Mouse (Mus musculus): Measurements from ENCODE around the gene Hist2h2ab.
"Not testable (repeated sequence)": the region's sequence is repeated elsewhere in the genome, so short reads cannot be mapped to it uniquely, and the experiment has no call there.

Hist2h2ab gene

DNA sequence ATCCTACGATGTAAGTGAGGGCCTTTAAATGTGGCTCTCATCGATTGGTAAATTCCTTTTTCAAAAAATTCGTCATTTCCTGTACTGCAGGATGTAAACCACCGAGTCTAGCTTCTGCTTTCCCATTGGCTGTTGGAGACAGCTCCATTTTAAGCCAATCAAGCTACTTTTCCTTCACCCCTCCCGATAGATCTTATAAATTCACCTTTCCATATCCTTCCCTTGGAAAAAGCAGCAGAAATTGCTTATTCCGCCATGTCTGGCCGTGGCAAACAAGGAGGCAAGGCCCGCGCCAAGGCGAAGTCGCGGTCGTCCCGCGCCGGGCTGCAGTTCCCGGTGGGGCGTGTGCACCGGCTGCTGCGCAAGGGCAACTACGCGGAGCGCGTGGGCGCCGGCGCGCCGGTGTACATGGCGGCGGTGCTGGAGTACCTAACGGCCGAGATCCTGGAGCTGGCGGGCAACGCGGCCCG lies at the start of gene Hist2h2ab, which contains the start of gene Bola1:
TSS of gene Hist2h2ab (plus strand) at position 205 of the 470 bp plus-strand sequence.
TSS of gene Bola1 (minus strand) at position 49 of the 470 bp plus-strand sequence.
- DNase-seq, result peak; percentile 82

DNA sequence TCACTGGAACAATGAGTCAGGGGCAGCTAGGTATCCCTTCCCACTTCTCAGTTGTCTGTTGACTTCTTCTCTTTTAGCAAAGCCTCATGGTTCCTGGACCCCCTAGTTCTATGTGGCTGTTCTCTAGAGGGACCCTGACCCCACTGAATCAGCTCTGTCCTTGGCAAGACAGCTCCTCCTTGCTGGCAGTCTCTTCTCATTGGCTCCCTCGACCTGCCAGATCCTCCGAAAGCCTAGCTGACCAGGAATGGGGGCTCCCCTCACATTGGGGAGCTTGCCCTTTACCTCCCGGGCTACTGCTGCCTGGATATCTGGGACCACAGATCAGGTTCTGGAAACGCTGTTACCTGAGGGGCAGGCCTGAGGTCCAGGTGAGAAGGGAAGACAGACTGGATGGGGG lies 49.4 kb upstream of the Hist2h2ab start:
- DNase-seq, result no peak

DNA sequence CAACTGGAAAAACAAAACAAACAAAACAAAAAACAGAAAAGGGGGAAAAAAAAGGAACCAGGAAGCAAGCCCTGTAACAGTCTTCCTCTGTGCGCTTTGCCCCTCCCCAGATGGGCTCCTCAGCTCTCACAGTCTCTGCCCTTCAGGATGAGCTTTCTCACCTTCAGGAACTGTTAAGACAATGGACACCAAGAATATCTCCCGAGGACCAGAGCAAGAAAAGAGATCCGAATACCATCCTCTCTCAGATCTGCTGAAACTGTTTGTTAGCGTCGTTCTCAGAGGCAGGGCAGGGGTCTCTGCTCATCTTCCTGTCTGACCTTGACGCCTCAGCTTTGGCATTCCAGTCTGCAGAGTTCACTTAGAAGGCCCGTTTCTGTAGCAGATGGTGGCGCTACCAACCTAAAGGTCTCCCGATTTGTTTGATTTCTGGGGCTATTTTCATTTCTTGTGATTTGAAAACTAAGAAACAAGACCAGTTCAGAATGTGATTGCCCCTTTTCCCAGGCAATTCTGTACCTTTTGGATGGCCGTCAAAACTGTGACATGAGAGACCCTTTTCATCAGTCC lies 48.6 kb upstream of the Hist2h2ab start:
- DNase-seq, result no peak

DNA sequence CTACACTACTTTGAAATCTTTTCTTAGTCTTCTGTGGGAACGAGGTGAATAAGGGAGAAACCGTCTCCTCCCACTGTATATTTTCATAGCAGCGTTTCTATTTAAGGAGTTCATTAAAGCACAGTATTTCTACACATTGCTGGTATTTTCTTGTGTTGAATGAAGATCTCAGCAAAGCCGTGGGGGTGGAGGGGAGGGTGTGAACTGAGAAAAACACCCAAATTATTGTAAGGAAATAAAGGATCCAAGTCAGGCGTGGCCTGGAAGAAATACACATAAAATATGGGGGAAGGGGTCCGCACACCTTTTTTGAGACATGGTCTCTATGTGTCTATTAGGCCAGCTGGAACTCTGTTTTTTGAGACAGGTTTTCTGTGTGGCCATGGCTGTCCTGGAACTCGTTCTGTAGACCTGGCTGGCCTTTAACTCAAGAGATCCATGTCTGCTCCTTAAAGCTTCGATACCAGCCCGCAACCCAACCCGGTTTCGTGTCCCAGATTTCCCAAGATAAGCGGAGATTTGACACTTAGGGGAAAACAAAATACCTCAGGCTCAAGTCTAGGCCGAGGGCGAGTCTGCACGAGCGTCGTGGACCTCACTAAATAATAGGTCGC lies 48.0 kb upstream of the Hist2h2ab start:
- no peak for DNase-seq

DNA sequence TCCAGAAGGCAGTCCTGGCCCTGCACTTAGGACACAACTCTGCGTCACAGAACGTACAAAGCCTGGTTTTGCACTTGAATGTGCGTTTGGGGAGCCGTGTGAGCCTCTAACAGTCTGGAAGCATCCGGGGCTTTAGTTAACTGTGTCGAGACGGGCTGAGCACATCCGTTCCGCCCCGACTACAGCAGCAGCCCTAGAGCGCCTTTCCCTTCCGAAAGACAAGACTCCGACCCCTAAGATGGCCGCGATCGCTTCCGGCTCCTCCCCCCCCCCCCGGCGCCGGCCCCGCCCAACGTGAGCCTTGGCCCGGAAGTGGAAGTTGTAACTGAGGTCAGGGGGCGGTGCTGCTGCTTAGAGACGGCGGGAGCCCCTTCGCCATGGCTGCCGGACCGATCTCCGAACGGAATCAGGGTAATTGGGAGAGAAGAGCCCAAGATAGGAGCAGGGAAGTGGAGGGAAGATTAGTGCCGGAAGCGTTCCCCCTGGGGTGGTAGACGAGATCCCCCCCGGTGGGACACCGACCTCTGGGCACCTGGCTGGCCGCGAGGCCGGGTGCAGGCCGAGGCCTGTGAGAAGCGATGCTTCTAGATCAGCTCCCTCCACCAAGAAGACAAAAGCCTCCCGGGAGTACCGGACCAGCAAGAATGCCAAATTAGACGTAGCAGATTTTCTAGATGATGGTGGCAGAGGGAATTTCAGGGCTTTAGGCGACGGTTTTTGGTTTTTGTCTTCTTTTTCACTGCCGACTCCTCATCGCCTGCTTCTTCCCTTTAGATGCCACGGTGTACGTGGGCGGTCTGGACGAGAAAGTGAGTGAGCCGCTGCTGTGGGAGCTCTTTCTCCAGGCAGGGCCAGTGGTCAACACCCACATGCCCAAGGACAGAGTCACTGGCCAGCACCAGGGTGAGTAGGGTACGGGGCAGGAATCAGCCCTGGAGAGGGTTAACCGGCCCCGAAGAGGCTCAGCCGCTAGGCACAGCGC lies 47.2 kb upstream of the Hist2h2ab start, which contains the start of gene Sf3b4:
TSS of gene Sf3b4 (plus strand) at position 136 of the 982 bp plus-strand sequence.
- peak; percentile 86 for DNase-seq

DNA sequence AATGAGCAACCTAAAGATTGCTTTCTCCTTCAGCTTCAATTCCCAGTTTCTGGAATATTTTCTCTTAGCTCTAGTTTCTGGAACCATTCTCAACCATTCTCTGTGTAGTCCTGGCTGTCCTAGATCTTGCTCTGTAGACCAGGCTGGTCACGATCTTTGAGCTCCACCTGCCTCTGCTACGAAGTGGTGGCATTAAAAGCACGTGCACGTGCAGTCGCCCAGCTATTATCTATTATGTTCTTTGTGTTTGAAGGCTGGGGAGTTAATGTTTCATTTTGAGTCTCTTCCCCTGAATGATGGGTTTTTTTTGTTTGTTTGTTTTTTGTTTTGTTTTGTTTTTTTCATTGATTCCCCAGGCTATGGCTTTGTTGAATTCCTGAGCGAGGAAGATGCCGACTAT lies 46.5 kb upstream of the Hist2h2ab start:
- no peak for DNase-seq

DNA sequence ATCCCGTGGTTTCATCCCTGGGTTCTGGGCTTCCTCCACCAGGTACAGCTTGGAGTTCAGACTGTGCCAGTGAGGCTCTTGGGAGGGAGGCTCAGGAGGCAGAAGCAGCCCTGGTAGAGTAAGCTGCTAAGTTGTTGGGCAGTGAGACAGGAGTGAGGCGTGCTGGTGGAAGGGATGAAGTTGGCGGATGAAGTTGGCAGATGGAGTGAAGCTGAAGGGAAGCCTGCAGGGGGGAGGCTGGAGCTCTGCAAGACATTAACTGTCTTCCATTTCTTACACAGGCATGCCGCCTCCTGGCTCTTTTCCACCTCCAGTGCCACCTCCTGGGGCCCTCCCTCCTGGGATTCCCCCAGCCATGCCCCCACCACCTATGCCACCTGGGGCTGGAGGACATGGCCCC lies 45.6 kb upstream of the Hist2h2ab start:
- not testable (repeated sequence) for DNase-seq

DNA sequence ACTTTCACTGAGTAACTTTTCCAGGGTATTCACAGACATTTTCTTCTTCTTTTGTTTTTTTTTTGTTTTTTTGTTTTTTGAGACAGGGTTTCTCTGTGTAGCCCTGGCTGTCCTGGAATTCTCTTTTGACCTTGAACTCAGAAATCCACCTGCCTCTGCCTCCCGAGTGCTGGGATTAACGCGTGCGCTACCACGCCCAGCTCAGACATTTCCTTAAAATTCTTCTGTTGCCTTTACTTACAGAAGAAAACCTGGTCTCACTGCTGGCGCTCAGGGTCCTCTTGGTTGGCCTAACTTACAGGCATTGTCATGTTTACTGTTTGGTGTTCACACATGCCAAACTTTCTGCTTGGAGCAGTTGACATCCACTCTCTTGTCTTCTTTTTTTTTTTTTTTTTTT lies 44.4 kb upstream of the Hist2h2ab start:
- DNase-seq, result no peak

DNA sequence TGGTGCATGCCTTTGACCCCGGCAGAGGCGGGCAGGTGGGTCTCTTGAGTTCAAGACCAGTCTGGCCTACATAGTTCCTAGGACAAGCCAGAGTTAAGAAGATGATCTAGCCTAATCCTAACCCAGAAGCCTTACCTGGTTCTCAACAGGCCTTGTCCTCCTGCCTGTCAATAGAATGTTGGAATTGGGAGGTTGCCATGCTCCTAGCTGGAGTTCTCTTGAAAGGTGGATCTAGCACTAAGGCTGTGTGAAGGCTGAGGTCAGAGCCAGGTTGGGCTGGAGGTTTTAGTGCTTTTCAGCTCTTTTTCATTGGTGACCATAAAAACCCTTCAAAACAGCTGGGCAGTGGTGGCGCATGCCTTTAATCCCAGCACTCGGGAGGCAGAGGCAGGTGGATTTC lies 41.2 kb upstream of the Hist2h2ab start:
- no peak for DNase-seq

DNA sequence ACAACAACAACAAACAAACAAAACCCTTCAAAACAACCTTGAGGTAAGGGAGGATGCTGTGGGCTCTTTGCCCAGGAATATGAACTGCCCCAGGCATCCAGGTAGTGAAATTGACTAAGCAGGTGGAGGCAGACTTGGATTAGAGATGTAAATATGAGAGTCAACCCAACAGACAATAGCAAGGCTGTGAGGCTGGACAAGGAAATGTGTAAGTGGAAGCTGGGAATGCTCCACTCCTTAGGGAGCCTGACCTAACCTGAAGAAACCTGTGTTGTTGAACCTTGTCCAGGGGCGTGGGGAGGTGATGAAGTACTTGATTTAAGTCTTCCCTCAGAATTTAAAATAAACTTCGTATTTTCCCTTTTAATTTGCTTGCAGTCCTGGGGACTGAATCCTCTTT lies 40.8 kb upstream of the Hist2h2ab start:
- DNase-seq, result no peak

DNA sequence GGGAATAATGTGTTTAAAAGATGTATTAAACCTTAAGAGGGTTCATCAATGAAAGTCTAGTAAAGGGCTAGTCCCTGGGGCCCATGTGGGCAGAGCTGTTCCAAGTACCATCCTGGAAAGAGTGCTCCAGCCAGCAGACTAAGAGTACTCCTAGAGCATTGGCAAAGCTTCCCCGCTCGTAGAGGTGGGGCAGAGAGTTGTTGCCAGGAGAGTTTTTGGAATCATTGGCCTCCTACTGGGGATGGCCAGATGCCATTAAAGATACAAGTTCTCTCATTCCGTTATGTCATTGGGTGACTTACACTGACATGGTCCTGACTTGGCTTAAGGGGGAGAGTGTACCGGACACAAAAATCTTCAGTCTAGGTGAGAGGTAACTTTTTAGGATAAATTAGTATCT lies 40.1 kb upstream of the Hist2h2ab start:
- no peak for DNase-seq

DNA sequence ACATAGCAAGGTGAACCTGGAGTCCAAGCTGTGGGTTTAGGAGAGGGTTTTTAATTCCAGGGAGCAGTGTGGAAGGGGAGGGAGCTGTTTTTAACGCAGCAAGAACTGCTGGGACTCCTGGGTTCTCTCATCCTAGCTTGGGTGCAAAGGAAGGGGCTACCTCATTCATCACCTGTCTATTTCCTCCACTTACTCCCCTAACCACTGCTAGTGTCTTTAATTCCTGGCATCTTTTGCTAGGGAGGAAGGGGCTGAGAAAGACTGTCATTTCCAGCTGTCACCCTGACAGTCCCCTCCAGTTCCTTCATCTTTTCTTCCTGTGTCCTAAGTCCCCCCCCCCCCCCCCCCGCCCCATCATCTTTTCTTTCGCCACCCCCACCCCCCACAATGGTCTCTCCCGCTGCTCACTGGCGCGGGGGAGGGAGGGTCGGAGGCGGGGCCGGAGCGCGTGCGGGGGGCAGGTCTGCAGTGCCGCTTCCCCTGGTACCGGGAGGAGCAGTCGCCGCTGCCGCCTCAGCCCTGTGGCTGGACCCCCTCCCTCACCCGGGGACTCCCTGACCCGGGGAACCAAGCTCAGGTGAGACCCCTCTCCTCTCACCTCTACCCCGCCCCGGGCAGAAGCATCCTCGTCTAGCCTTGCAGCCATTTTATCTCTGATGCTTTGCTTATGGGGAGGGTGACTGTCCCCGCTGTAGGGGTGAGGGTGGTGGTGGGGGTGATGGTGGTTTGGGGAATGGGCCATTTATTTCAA lies 38.8 kb upstream of the Hist2h2ab start, which contains the start of gene Sv2a:
TSS of gene Sv2a (plus strand) at position 425 of the 751 bp plus-strand sequence.
- peak; percentile 79 for DNase-seq

DNA sequence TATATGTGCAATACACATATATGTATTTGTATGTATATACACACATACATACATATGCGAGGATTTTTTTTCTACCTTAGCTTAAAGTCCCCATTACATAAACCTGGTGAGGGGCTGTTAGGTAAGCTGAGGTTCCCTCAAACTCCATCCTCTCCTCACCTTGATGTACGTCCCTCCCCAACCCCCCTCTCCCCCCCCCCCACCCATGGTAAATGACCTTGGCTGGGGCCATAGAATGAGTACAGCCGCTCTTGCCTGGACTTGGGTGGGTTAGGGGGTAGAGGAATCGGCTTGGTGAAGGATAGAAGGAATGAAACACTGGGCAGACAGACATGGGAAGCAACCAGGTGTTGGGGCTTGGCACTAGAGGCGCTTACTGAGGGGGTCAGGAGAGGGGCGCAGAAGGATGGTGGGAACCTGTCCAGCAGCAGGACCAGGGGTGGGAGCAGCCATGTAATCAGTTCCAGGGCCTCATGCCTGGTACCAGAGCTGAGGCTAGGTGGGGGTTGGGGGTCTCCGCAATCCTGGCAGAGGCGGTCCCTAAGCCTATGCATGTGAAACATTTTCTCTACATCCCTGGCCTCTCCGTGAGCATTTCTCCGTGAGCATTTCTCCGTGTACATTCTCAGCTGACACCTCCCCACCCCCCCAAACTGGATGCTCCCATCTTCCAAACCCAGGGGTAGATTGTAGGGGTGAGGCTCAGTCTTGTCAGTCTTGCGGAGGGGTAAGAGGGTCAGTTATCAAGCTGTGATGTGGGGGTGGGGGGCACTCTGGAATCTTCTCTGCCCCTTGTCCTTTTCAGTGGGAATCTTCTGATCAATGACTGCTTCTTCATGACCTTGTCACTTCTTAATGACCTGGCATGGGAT lies 37.9 kb upstream of the Hist2h2ab start:
- peak; percentile 49 for DNase-seq

DNA sequence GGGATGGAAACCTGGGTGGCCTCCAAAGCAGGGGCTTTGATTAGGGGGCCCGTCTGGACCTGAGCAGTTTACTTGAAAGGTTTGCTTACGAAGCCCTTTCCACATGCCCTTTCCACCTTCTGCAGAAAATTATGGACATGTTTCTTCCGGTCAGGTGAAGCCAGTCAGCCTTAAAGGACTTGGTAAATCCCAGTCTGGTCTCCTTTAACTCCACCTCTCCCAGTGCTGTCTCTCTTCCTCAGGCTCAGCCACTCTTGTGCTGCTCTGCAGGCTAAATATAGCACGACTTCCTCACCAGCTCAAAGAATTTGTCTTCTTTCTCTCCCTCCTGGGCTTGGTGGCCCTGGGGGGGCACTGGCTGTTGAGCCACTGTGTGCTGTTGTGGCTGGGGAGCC lies 37.3 kb upstream of the Hist2h2ab start:
- peak; percentile 61 for DNase-seq

DNA sequence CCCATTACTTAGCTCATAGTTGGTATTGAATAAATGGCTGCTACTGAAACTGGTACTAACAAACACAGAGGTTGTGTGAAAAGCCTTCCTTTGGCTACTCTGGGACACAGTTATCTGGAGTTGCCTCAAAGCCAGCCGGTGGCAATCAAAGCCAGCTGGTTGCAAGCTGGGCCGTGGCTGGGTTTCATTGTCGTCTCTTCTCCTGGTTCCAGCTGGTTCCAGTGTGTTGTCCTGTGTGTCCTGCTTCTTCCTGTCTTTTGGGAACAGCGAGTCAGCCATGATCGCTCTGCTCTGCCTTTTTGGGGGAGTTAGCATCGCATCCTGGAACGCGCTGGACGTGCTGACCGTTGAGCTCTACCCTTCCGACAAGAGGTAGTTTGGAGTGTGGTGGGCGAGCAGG lies 26.7 kb upstream of the Hist2h2ab start:
- DNase-seq, result no peak

DNA sequence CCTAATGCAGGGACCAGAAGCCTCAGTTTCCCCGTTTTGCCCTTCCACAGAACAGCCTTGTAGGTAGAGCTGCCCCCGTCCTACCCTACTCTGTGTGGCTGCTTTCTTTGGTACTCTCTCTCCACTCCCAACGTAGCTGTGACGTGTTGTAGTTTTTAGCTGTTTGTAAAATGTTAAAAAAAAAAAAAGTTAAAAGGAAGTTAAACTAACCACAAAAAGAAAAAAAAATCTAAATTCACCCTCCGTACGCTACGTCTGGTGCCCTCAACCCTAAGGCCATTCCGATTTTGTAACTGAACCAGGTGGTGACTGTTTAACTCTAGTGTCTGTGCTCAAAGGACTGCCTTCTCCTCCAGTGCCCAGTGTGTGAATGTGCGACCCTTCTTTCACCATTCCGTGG lies 24.7 kb upstream of the Hist2h2ab start:
- no peak for DNase-seq

DNA sequence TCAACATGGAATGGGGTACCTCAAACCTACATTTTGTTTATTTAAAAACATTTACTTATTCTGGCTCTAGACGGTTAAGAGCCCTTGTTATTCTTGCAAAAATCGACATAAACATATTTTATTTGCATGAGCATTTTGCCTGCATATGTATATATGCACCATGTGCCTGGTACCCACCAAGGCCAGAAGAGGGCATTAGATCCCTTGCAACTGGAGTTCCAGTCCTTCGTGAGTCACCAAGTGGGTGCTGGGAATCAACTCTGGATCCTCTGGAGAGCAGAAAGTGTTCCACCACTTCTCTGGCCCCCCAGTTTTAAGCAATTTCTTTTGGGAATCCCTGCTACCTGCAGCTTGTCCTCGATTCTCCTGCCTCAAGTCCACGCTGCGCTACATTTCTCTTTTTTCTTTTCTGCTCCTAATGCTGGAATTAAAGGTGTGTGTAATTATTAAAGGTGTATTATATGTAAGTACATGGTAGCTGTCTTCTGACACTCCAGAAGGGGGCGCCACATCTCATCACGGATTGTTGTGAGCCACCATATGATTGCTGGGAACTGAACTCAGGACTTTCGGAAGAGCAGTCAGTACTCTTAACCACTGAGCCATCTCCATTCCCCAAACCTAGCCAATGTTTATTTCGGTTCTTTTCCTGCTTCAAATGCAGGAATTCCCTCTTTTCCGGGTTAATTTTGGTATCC lies 23.9 kb upstream of the Hist2h2ab start:
- no peak for DNase-seq

DNA sequence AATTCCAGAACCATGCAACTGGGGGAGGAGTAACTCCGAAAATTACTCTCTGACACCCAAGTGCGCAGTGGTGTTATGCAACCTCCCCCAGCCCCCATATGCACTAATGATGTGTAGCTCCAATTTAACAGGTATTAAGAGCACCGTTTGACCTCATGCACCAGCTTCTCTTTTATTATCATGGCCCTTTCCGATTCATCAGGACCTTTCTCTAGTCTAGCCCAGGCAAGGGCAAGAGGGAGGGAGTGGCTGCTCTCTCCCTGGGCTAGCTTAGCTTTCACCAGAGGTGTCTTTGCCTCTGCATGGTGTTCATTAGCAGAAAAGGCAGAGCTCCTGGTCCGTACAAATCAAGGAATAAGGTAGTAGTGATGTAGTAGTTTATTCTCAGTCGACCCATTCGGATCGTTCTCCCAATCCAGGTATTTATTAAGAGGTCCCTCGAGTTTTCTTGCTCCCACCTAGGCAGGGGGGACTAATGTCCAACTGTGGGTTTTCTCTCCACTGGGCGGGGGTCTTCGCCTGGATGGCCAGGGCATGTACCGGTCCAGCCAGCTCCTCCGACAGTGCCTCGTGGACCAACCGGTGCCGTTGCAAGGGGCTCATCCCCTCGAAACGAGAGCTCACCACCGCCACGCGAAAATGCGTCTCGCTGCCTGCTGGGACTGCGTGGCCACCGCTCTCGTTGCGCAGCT lies 23.1 kb upstream of the Hist2h2ab start:
- no peak for DNase-seq

DNA sequence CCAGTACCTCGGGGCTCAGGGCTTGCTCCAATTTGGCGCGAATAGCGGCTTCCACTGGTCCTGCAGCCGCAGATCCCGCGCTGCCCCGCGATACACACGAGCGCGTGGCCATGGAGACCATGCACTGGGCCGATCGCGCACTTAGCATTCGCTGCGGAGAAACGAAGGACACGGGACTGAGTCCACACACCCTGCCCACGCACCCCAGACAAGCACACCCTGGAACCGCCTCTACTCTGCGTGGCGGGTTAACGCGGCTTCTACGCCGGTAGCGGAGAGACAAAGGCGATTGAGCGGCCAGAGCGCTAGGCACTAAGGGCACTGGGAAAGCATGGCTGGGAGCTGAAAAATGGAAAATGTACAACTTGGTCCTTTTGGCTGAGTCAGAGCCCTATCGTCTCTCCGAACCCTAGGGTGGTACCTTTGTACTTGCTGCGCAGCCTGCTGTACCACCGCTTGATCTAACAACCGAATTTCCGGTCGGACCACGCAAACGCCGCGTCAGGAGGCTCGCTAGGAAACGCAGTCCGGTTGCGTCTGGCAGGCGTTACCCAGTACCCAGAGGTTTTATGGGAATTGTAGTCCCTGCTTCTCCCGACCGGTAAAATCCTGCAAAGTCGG lies 22.4 kb upstream of the Hist2h2ab start:
- DNase-seq, result peak; percentile 95

DNA sequence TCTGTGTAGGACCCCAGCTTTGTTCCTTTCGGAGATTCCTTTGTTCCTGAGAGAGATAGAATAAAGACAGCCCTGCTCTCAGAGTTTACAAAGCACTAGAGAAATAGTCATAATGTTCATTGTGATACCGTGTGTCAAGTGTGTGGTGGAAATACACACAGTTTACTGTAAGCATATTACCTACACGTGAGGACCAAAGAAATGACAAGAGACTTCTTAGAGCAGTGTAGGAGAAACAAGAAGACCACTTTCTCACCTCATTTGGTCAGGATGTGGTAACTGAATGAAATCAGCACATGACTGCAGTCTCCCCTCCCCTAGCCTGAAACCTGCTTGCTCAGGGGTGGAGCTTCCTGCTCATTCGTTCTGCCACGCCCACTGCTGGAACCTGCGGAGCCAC lies 21.5 kb upstream of the Hist2h2ab start:
- no peak for DNase-seq

Measured in right cerebral cortex, adult 18-20 months (tissue).